8 mouse cellular contexts compared by ENCODE assay signal in the genomic region with DNA sequence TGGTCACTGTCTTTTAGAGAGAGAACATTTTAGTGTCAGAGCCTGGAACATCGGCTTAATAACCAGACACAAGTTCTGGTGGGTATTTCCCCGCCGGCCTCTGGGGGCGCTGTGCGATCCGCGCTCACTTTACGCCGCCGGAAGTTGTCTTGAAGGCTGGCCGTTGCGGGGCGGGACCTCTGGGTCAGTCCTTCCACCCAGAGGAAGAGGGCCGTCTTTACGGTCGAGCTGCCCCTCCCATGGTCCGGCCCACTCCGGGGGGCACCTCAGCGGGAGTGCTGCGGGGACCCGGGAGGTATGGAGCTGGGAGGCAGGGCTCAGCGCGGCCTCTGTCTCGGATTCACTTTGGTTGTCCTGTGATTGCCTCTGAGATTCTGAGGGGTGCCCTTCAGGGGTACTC. TPM values are rescaled to one million over a fixed set of nuclear protein-coding genes. Genes with fewer than 3 reads are reported as not detected.
DNase-seq lines count a peak whose midpoint lies in the region; ATAC-seq and TF ChIP-seq lines count a peak whose summit lies in the region.

No protein-coding gene starts in this region.

- H3K27ac ChIP-seq in bone marrow macrophage, adult 2 months (ENCODE audit: insufficient read depth, low read depth, low read length): peak overlapping the region; percentile 87
- H3K27ac ChIP-seq in embryonic fibroblast, embryonic 13.5 days (ENCODE audit: insufficient read depth, low read length): peak overlapping the region; percentile 70
- H3K27ac ChIP-seq in heart, embryonic 10.5 days: peak overlapping the region; percentile 92
- H3K27ac ChIP-seq in kidney, embryonic 16.5 days (ENCODE audit: low read length): peak overlapping the region; percentile 91
- H3K27ac ChIP-seq in liver, adult 2 months (replicated peaks; ENCODE audit: insufficient read depth, low read depth, low read length): peak overlapping the region; percentile 91

- no peaks in the 10 kb centered on the region for H3K9me3 ChIP-seq in heart, embryonic 10.5 days
- no peaks in the 10 kb centered on the region for H3K9me3 ChIP-seq in kidney, embryonic 16.5 days (ENCODE audit: low read length)

- H3K4me1 ChIP-seq in bone marrow macrophage, adult 2 months (ENCODE audit: control insufficient read depth, insufficient read depth, low read length): peaks cover 24% of the 10 kb centered on the region
- H3K4me1 ChIP-seq in embryonic fibroblast, embryonic 13.5 days (ENCODE audit: control insufficient read depth, insufficient read depth, low read length): no peaks in the 10 kb centered on the region; the same call in 1 of the 2 replicates
- peaks cover 41% of the 10 kb centered on the region for H3K4me1 ChIP-seq in heart, embryonic 10.5 days
- peaks cover 31% of the 10 kb centered on the region for H3K4me1 ChIP-seq in kidney, embryonic 16.5 days (ENCODE audit: insufficient read depth, low read length)
- H3K4me1 ChIP-seq in liver, adult 2 months (ENCODE audit: control insufficient read depth, insufficient read depth, low read length): peaks cover 11% of the 10 kb centered on the region; the same call in 1 of the 2 replicates

- under 1% methylated on average over 24 of the region's 24 CpGs for WGBS in heart, embryonic 10.5 days
- WGBS in kidney, embryonic 16.5 days: under 1% methylated on average over 24 of the region's 24 CpGs
- 1% methylated on average over 24 of the region's 24 CpGs for WGBS in liver, adult 2 months

- peaks cover 25% of the 10 kb centered on the region for H3K36me3 ChIP-seq in heart, embryonic 10.5 days
- peaks cover 13% of the 10 kb centered on the region; the same call in 1 of the 2 replicates for H3K36me3 ChIP-seq in kidney, embryonic 16.5 days (ENCODE audit: insufficient read depth, low read length)
- no peaks in the 10 kb centered on the region; the same call in 1 of the 2 replicates for H3K36me3 ChIP-seq in liver, adult 2 months (ENCODE audit: control insufficient read depth, insufficient read depth, low read length)
- peaks cover 14% of the 10 kb centered on the region for H3K36me3 ChIP-seq in myocyte (ENCODE audit: control insufficient read depth, insufficient read depth)
- H3K36me3 ChIP-seq in splenic B cell, adult 2 months (ENCODE audit: control insufficient read depth, insufficient read depth, low read length, poor library complexity, severe bottlenecking): peaks cover 2% of the 10 kb centered on the region; the same call in 1 of the 2 replicates

- DNase-seq in A20 (ENCODE audit: low read depth, low spot score): peak; percentile 96
- peak; percentile 98 for DNase-seq in heart, embryonic 10.5 days (ENCODE audit: low spot score)
- peak; percentile 84 for DNase-seq in liver, adult 2 months (ENCODE audit: extremely low read depth, low read depth, low spot score)
- DNase-seq in splenic B cell, adult 2 months (ENCODE audit: low read depth, low spot score): peak; percentile 95

- TF ChIP-seq CTCF in bone marrow macrophage, adult 2 months (IDR thresholded peaks at IDR 0.05; ENCODE audit: low read depth, low read length): peak; percentile 31; the same call in 1 of the 2 replicates
- TF ChIP-seq CTCF in embryonic fibroblast, embryonic 13.5 days (IDR thresholded peaks at IDR 0.05; ENCODE audit: borderline replicate concordance, insufficient read depth, low read length): peak; percentile 42
- TF ChIP-seq CTCF in liver, adult 2 months (IDR thresholded peaks at IDR 0.05; ENCODE audit: low read depth, low read length): peak; percentile 87

- ATAC-seq in kidney, embryonic 16.5 days (ENCODE audit: low FRiP score, low TSS enrichment): peak; percentile 86

- peak overlapping the region; percentile 91 for H3K4me3 ChIP-seq in bone marrow macrophage, adult 2 months (ENCODE audit: insufficient read depth, low read length)
- peak overlapping the region; percentile 93 for H3K4me3 ChIP-seq in embryonic fibroblast, embryonic 13.5 days (ENCODE audit: insufficient read depth, low read length)
- H3K4me3 ChIP-seq in heart, embryonic 10.5 days: peak overlapping the region; percentile 82
- H3K4me3 ChIP-seq in kidney, embryonic 16.5 days (ENCODE audit: low read length): peak overlapping the region; percentile 85
- peak overlapping the region; percentile 88 for H3K4me3 ChIP-seq in liver, adult 2 months (ENCODE audit: insufficient read depth, low read depth, low read length)
- H3K4me3 ChIP-seq in myocyte: peak overlapping the region; percentile 79

- H3K4me2 ChIP-seq in kidney, embryonic 16.5 days (replicated peaks; ENCODE audit: low read depth, low read length): peak overlapping the region; percentile 65
- H3K4me2 ChIP-seq in myocyte (ENCODE audit: low read depth): peak overlapping the region; percentile 86

- H3K79me2 ChIP-seq in liver, adult 2 months (ENCODE audit: control insufficient read depth, insufficient read depth, low read length): peaks cover 12% of the 10 kb centered on the region; the same call in 1 of the 2 replicates
- peaks cover 19% of the 10 kb centered on the region for H3K79me2 ChIP-seq in myocyte (ENCODE audit: control insufficient read depth, insufficient read depth)

- TF ChIP-seq POLR2A in bone marrow macrophage, adult 2 months (IDR thresholded peaks at IDR 0.05; ENCODE audit: borderline replicate concordance, low read depth, low read length): 0 out of 2 replicates have a peak, but pooled peaks have one; percentile 5
- peak; percentile 86 for TF ChIP-seq POLR2A in embryonic fibroblast, embryonic 13.5 days (IDR thresholded peaks at IDR 0.05; ENCODE audit: low read depth, low read length)
- TF ChIP-seq POLR2A in liver, adult 2 months (IDR thresholded peaks at IDR 0.05; ENCODE audit: extremely low read depth, insufficient read depth, low read length): peak; percentile 83
- peak; percentile 90 for TF ChIP-seq POLR2A in myocyte (IDR thresholded peaks at IDR 0.05; ENCODE audit: insufficient read length, low read depth)

- H3K27me3 ChIP-seq in heart, embryonic 10.5 days (ENCODE audit: insufficient read depth, poor library complexity, severe bottlenecking): no peaks in the 10 kb centered on the region
- no peaks in the 10 kb centered on the region for H3K27me3 ChIP-seq in kidney, embryonic 16.5 days (ENCODE audit: insufficient read depth, low read length)
- no peaks in the 10 kb centered on the region for H3K27me3 ChIP-seq in liver, adult 2 months (ENCODE audit: control insufficient read depth, insufficient read depth, low read length)
- no peaks in the 10 kb centered on the region for H3K27me3 ChIP-seq in myocyte (ENCODE audit: control insufficient read depth, insufficient read depth, insufficient read length)
- no peaks in the 10 kb centered on the region for H3K27me3 ChIP-seq in splenic B cell, adult 2 months (ENCODE audit: control insufficient read depth, insufficient read depth, low read length, poor library complexity, severe bottlenecking)

- H3ac ChIP-seq in myocyte (ENCODE audit: control insufficient read depth, insufficient read length): no peak overlapping the region

- peak overlapping the region; percentile 89 for H3K9ac ChIP-seq in kidney, embryonic 16.5 days (replicated peaks; ENCODE audit: low read length)
- H3K9ac ChIP-seq in liver, adult 2 months (ENCODE audit: low read depth, low read length): peak overlapping the region; percentile 87

TF ChIP-seq in myocyte, 11 proteins besides CTCF, POLR2A, EP300 and RAD21 (continues in another document):
- TF ChIP-seq E2F4 (IDR thresholded peaks at IDR 0.05; ENCODE audit: insufficient read depth): no peak
- no peak for TF ChIP-seq CEBPB (IDR thresholded peaks at IDR 0.05; ENCODE audit: insufficient read depth, poor library complexity, severe bottlenecking)
- no peak for TF ChIP-seq TCF12 (IDR thresholded peaks at IDR 0.05; ENCODE audit: insufficient read depth, poor library complexity, severe bottlenecking)
- TF ChIP-seq SRF (IDR thresholded peaks at IDR 0.05; ENCODE audit: control insufficient read depth, insufficient read length, low read depth): peak; percentile 63
- TF ChIP-seq MAX (IDR thresholded peaks at IDR 0.05; ENCODE audit: low read depth): no peak
- TF ChIP-seq REST (IDR thresholded peaks at IDR 0.05; ENCODE audit: insufficient read depth, insufficient read length): no peak
- peak; percentile 84 for TF ChIP-seq POLR2AphosphoS2 (IDR thresholded peaks at IDR 0.05; ENCODE audit: insufficient read length, low read depth)
- TF ChIP-seq TCF3 (IDR thresholded peaks at IDR 0.05; ENCODE audit: insufficient read length, low read depth): no peak
- no peak for TF ChIP-seq USF1 (IDR thresholded peaks at IDR 0.05; ENCODE audit: low read depth)
- TF ChIP-seq MYOD1 (IDR thresholded peaks at IDR 0.05; ENCODE audit: control insufficient read depth in 1 of 3, insufficient read length in 2 of 3, low read depth in 2 of 3): peak in 1 of 3 experiments; percentile 22

RNA-seq across cellular contexts. Expression of gene Dnajc7, which starts 2.7 kb away (rescaled TPM):
- polyA plus RNA-seq in bone marrow macrophage, adult 2 months (2012; ENCODE audit: insufficient read depth, insufficient read length, missing spikeins): 324 and 349 TPM in 2 replicates
- polyA plus RNA-seq in embryonic fibroblast, embryonic 13.5 days (2011; ENCODE audit: insufficient read length, low read depth, missing spikeins): 214 and 225 TPM in 2 replicates
- 194 and 211 TPM in 2 replicates for polyA plus RNA-seq in heart, embryonic 10.5 days (2016; fragmentation: Nextera tagmentation; extraction: Ambion mirVana)
- polyA plus RNA-seq in kidney, embryonic 16.5 days (2015; fragmentation: Nextera tagmentation; extraction: Ambion mirVana): 235 and 267 TPM in 2 replicates
- 40.9 and 44.7 TPM in 2 replicates for total RNA-seq in liver, adult 2 months (2014; rRNA removed)
- polyA plus RNA-seq in liver, adult 2 months (2012; rRNA removed): 16.1 and 16.7 TPM in 2 replicates
- polyA plus RNA-seq in myocyte (2012; fragmentation: generic; extraction: Trizol): 113 TPM

RNA-seq across cellular contexts. Expression of gene Nkiras2, which starts 3.7 kb away (rescaled TPM):
- polyA plus RNA-seq in bone marrow macrophage, adult 2 months (2012; ENCODE audit: insufficient read depth, insufficient read length, missing spikeins): 46.6 and 52.5 TPM in 2 replicates
- 29.2 and 29.9 TPM in 2 replicates for polyA plus RNA-seq in embryonic fibroblast, embryonic 13.5 days (2011; ENCODE audit: insufficient read length, low read depth, missing spikeins)
- 67.4 and 67.9 TPM in 2 replicates for polyA plus RNA-seq in heart, embryonic 10.5 days (2016; fragmentation: Nextera tagmentation; extraction: Ambion mirVana)
- 72.8 and 74.8 TPM in 2 replicates for polyA plus RNA-seq in kidney, embryonic 16.5 days (2015; fragmentation: Nextera tagmentation; extraction: Ambion mirVana)
- 13.7 and 16.0 TPM in 2 replicates for total RNA-seq in liver, adult 2 months (2014; rRNA removed)
- polyA plus RNA-seq in liver, adult 2 months (2012; rRNA removed): 32.0 and 33.4 TPM in 2 replicates
- polyA plus RNA-seq in myocyte (2012; fragmentation: generic; extraction: Trizol): 130 TPM

RNA-seq across cellular contexts. Expression of gene Cnp, which starts 48.0 kb away (rescaled TPM):
- 40.3 and 41.2 TPM in 2 replicates for polyA plus RNA-seq in bone marrow macrophage, adult 2 months (2012; ENCODE audit: insufficient read depth, insufficient read length, missing spikeins)
- polyA plus RNA-seq in embryonic fibroblast, embryonic 13.5 days (2011; ENCODE audit: insufficient read length, low read depth, missing spikeins): 10.1 and 10.6 TPM in 2 replicates
- 16.3 and 20.0 TPM in 2 replicates for polyA plus RNA-seq in heart, embryonic 10.5 days (2016; fragmentation: Nextera tagmentation; extraction: Ambion mirVana)
- 30.1 and 33.6 TPM in 2 replicates for polyA plus RNA-seq in kidney, embryonic 16.5 days (2015; fragmentation: Nextera tagmentation; extraction: Ambion mirVana)
- 10.1 and 11.6 TPM in 2 replicates for total RNA-seq in liver, adult 2 months (2014; rRNA removed)
- polyA plus RNA-seq in liver, adult 2 months (2012; rRNA removed): 11.0 and 17.3 TPM in 2 replicates
- 18.5 TPM for polyA plus RNA-seq in myocyte (2012; fragmentation: generic; extraction: Trizol)

Comparison
In these comparisons a context has a peak if more than half of its experiments do, and no peak if none do; other contexts are left out.
1. Peak in every context shown above with its lines: DNase-seq, ATAC-seq, H3K4me3 ChIP-seq and H3K27ac ChIP-seq.
2. CTCF ChIP-seq: peak in every context shown above with its lines; median percentile 87 in liver, adult 2 months; 42 in embryonic fibroblast, embryonic 13.5 days; 31 in bone marrow macrophage, adult 2 months.
3. POLR2A ChIP-seq: peak in every context shown above with its lines; median percentile 90 in myocyte; 86 in embryonic fibroblast, embryonic 13.5 days; 83 in liver, adult 2 months; 5 in bone marrow macrophage, adult 2 months.